Mouse (Mus musculus) liver, embryonic 16.5 days (tissue): ENCODE data around the gene Gpd1l. TPM values are rescaled to one million over a fixed set of nuclear protein-coding genes. Genes with fewer than 3 reads are reported as not detected.
A peak's percentile ranks its signal among the peaks of the same experiment; 100 is the strongest.

Experiments used
- ATAC-seq: fragments of 200-750 bp; cut with Nextera tagmentation; 2 replicates; pipeline ENCODE4 v1.8.0; 2017; ENCODE audit warnings: low read depth, mild to moderate bottlenecking, moderate number of reproducible peaks, moderate library complexity
- H3K27ac ChIP-seq: fragments of 300-500 bp; sonication (generic); 2 replicates; pipeline ENCODE4 v1.5.1; 2014; ENCODE audit warnings: mild to moderate bottlenecking, low read length
- H3K27me3 ChIP-seq: fragments of 300-500 bp; sonication (generic); 2 replicates; pipeline ENCODE4 v1.6.1; 2014; ENCODE audit warnings: low read depth, low read length, mixed read lengths; ENCODE audit not compliant: control insufficient read depth, insufficient read depth
- H3K36me3 ChIP-seq: fragments of 300-500 bp; sonication (generic); 2 replicates; pipeline ENCODE4 v1.6.1; 2014; ENCODE audit warnings: mild to moderate bottlenecking; ENCODE audit not compliant: control insufficient read depth, insufficient read depth
- H3K4me1 ChIP-seq: fragments of 300-500 bp; sonication (generic); 2 replicates; pipeline ENCODE4 v1.6.1; 2014; ENCODE audit warnings: low read depth, low read length, mixed read lengths; ENCODE audit not compliant: control insufficient read depth
- H3K4me2 ChIP-seq: fragments of 300-500 bp; sonication (generic); 2 replicates; pipeline ENCODE4 v1.6.1; 2014; ENCODE audit warnings: low read depth, low read length, mixed read lengths
- H3K4me3 ChIP-seq: fragments of 300-500 bp; sonication (generic); 2 replicates; pipeline ENCODE4 v1.5.1; 2014; ENCODE audit warnings: low read depth, mild to moderate bottlenecking, low read length
- H3K9ac ChIP-seq: fragments of 300-500 bp; sonication (generic); 2 replicates; pipeline ENCODE4 v1.6.1; 2014; ENCODE audit warnings: low read depth, low read length
- H3K9me3 ChIP-seq: fragments of 300-500 bp; sonication (generic); replicated peaks from 2 replicates; pipeline ENCODE4 v1.6.1; 2016; ENCODE audit warnings: low read length; ENCODE audit not compliant: control insufficient read depth
- WGBS: fragments of 180-500 bp; shearing (Covaris S2); extraction: QIAGEN DNeasy Blood & Tissue Kit; methylation state at CpG from one replicate; pipeline ENCODE4 v1.1.7; 2014; ENCODE audit not compliant: insufficient replicate concordance; 5-methylcytosine and 5-hydroxymethylcytosine counted together
- polyA plus RNA-seq: library from polyadenylated mRNA; unstranded; fragments of >200 nt; fragmentation: Nextera tagmentation; extraction: Ambion mirVana; gene quantifications from 2 replicates; pipeline ENCODE4 v1.2.1, GENCODE M21; 2015

Gene Gpd1l
- polyA plus RNA-seq, 1 experiment from 2014 or later = 6.4 TPM

GRCm38 (mm10) chr9:114921352-114922081, 12.3 kb downstream of the Gpd1l start:
- Histone ChIP-seq H3K27me3 (no peaks in the 10 kb centered on the region), H3K36me3 (no peaks in the 10 kb centered on the region; the same call in 1 of the 2 replicates), H3K4me1 (peaks cover 15% of the 10 kb centered on the region), H3K9ac (no peak overlapping the region), H3K9me3 (no peaks in the 10 kb centered on the region), H3K27ac (no peak overlapping the region), H3K4me2 (no peak overlapping the region), H3K4me3 (no peak overlapping the region)
- ATAC-seq = no peak
- whole genome bisulfite sequencing = 78% methylated on average over 2 of the region's 2 CpGs

- no peaks in the 10 kb centered on the region; the same call in 1 of the 2 replicates for H3K36me3 ChIP-seq
- H3K4me2 ChIP-seq = no peak overlapping the region
- ATAC-seq = no peak
- 29% methylated on average over 9 of the region's 9 CpGs for WGBS
- no peak overlapping the region for H3K27ac ChIP-seq
- H3K9me3 ChIP-seq = no peaks in the 10 kb centered on the region
- H3K27me3 ChIP-seq = no peaks in the 10 kb centered on the region
- H3K4me1 ChIP-seq = peaks cover 9% of the 10 kb centered on the region
- no peak overlapping the region for H3K4me3 ChIP-seq
- H3K9ac ChIP-seq = no peak overlapping the region
These were observed 13.2 kb downstream of the Gpd1l start for GRCm38 (mm10) chr9:114920569-114920968.

- Histone ChIP-seq H3K4me1 (no peaks in the 10 kb centered on the region), H3K27ac (no peak overlapping the region), H3K4me3 (no peak overlapping the region), H3K9ac (no peak overlapping the region), H3K4me2 (no peak overlapping the region), H3K27me3 (no peaks in the 10 kb centered on the region), H3K36me3 (no peaks in the 10 kb centered on the region; the same call in 1 of the 2 replicates), H3K9me3 (no peaks in the 10 kb centered on the region)
- 52% methylated on average over 18 of the region's 18 CpGs for WGBS
- ATAC-seq = no peak
These were observed 20.8 kb downstream of the Gpd1l start for GRCm38 (mm10) chr9:114912680-114913649.

GRCm38 (mm10) chr9:114907509-114907908, 26.3 kb downstream of the Gpd1l start:
- no peaks in the 10 kb centered on the region for H3K9me3 ChIP-seq
- H3K27ac ChIP-seq = no peak overlapping the region
- H3K4me2 ChIP-seq = no peak overlapping the region
- ATAC-seq = peak; percentile 35
- H3K4me3 ChIP-seq = no peak overlapping the region
- no peak overlapping the region for H3K9ac ChIP-seq
- 56% methylated on average over 7 of the region's 7 CpGs for WGBS
- H3K4me1 ChIP-seq = no peaks in the 10 kb centered on the region
- no peaks in the 10 kb centered on the region for H3K36me3 ChIP-seq
- H3K27me3 ChIP-seq = no peaks in the 10 kb centered on the region

- Histone ChIP-seq H3K9me3 (no peaks in the 10 kb centered on the region), H3K27ac (no peak overlapping the region), H3K27me3 (no peaks in the 10 kb centered on the region), H3K4me1 (no peaks in the 10 kb centered on the region), H3K36me3 (no peaks in the 10 kb centered on the region), H3K4me2 (no peak overlapping the region), H3K9ac (no peak overlapping the region), H3K4me3 (no peak overlapping the region)
- no peak for ATAC-seq
- WGBS = 38% methylated on average over 4 of the region's 4 CpGs
These were observed 37.9 kb downstream of the Gpd1l start for GRCm38 (mm10) chr9:114895919-114896318.

- H3K4me1 ChIP-seq = no peaks in the 10 kb centered on the region
- H3K36me3 ChIP-seq = no peaks in the 10 kb centered on the region
- no peak overlapping the region for H3K4me3 ChIP-seq
- H3K27me3 ChIP-seq = no peaks in the 10 kb centered on the region
- WGBS = 70% methylated on average over 11 of the region's 11 CpGs
- no peak overlapping the region for H3K9ac ChIP-seq
- no peak for ATAC-seq
- no peak overlapping the region for H3K27ac ChIP-seq
- no peaks in the 10 kb centered on the region for H3K9me3 ChIP-seq
- H3K4me2 ChIP-seq = no peak overlapping the region
These were observed 40.8 kb downstream of the Gpd1l start for GRCm38 (mm10) chr9:114892974-114893373.

GRCm38 (mm10) chr9:114890377-114890776, 43.4 kb downstream of the Gpd1l start:
- Histone ChIP-seq H3K9ac (no peak overlapping the region), H3K36me3 (no peaks in the 10 kb centered on the region), H3K9me3 (no peaks in the 10 kb centered on the region), H3K4me2 (no peak overlapping the region), H3K4me3 (no peak overlapping the region), H3K27me3 (no peaks in the 10 kb centered on the region), H3K27ac (no peak overlapping the region), H3K4me1 (no peaks in the 10 kb centered on the region)
- WGBS = 41% methylated on average over 7 of the region's 7 CpGs
- no peak for ATAC-seq

- Histone ChIP-seq H3K9me3 (no peaks in the 10 kb centered on the region), H3K9ac (no peak overlapping the region), H3K4me1 (no peaks in the 10 kb centered on the region), H3K4me3 (no peak overlapping the region), H3K27me3 (no peaks in the 10 kb centered on the region), H3K27ac (no peak overlapping the region), H3K36me3 (no peaks in the 10 kb centered on the region), H3K4me2 (no peak overlapping the region)
- ATAC-seq = no peak
- 63% methylated on average over 5 of the region's 5 CpGs for WGBS
These were observed 44.9 kb downstream of the Gpd1l start for GRCm38 (mm10) chr9:114888856-114889407.
